Mouse (Mus musculus): Measurements from ENCODE around the gene Lmf2.

- TF ChIP-seq EP300 (IDR thresholded peaks at IDR 0.05): no peak
- peak; percentile 83 for TF ChIP-seq CTCF (IDR thresholded peaks at IDR 0.05)
Measured at GRCm38 (mm10) chr15:89373762-89374248, 18.3 kb upstream of the Lmf2 start, which contains the start of gene Sco2.
